Mouse (Mus musculus) thymus, adult 2 months (tissue): ENCODE data around the gene Gm26657. TPM values are rescaled to one million over a fixed set of nuclear protein-coding genes. Genes with fewer than 3 reads are reported as not detected.

Experiments used
- DNase-seq: peaks from one replicate; pipeline ENCODE4 v3.0.0; 2021
- H3K27ac ChIP-seq: fragments of 200-500 bp; 2 replicates; pipeline ENCODE4 v1.5.1; 2012; ENCODE audit warnings: low read length, control low read depth; ENCODE audit not compliant: control insufficient read depth, insufficient read depth
- H3K27me3 ChIP-seq: fragments of 200-500 bp; 2 replicates; pipeline ENCODE4 v1.6.1; 2012; ENCODE audit warnings: mild to moderate bottlenecking, low read length, moderate library complexity, mixed read lengths; ENCODE audit not compliant: control insufficient read depth, insufficient read depth
- H3K36me3 ChIP-seq: fragments of 200-500 bp; 2 replicates; pipeline ENCODE4 v1.6.1; 2012; ENCODE audit warnings: mild to moderate bottlenecking, low read length, moderate library complexity; ENCODE audit not compliant: control insufficient read depth, insufficient read depth
- H3K4me1 ChIP-seq: fragments of 200-500 bp; replicated peaks from 2 replicates; pipeline ENCODE4 v1.6.1; 2012; ENCODE audit warnings: low read length; ENCODE audit not compliant: control insufficient read depth, insufficient read depth
- H3K4me3 ChIP-seq: fragments of 200-500 bp; 2 replicates; pipeline ENCODE4 v1.5.1; 2012; ENCODE audit warnings: mild to moderate bottlenecking, low read length, control low read depth, moderate library complexity; ENCODE audit not compliant: control insufficient read depth, insufficient read depth
- CTCF ChIP-seq: fragments of 200-500 bp; IDR thresholded peaks from 2 replicates; pipeline ENCODE4 v1.5.1; 2012; ENCODE audit warnings: mild to moderate bottlenecking, control low read depth, low read length, moderate library complexity, borderline replicate concordance; ENCODE audit not compliant: control insufficient read depth, poor library complexity, insufficient read depth; ENCODE audit errors: extremely low read depth
- POLR2A ChIP-seq: fragments of 200-500 bp; IDR thresholded peaks from 2 replicates; pipeline ENCODE4 v1.6.1; 2012; ENCODE audit warnings: mild to moderate bottlenecking, low read length, control low read depth, moderate library complexity; ENCODE audit not compliant: control insufficient read depth, poor library complexity, insufficient read depth; ENCODE audit errors: extremely low read depth
- WGBS: fragments of 180-500 bp; shearing (Covaris S2); methylation state at CpG from one replicate; pipeline ENCODE4 v1.1.7; 2018; 5-methylcytosine and 5-hydroxymethylcytosine counted together
- polyA plus RNA-seq: library from polyadenylated mRNA; depleted of rRNA; stranded (reverse); fragments of >200 nt; gene quantifications from 2 replicates; pipeline ENCODE4 v1.2.3, GENCODE M21; 2012

The Gm26657 gene
- polyA plus RNA-seq, 1 experiment: not detected

GRCm38 (mm10) chr4:56718573-56719442 is 21.1 kb upstream of the Gm26657 start:
- Histone ChIP-seq H3K36me3 (no peaks in the 10 kb centered on the region), H3K27ac (no peak overlapping the region), H3K4me1 (no peaks in the 10 kb centered on the region), H3K27me3 (no peaks in the 10 kb centered on the region), H3K4me3 (no peak overlapping the region)
- no peak for DNase-seq
- TF ChIP-seq CTCF: no peak
- TF ChIP-seq POLR2A: no peak
- 84% methylated on average over 12 of the region's 12 CpGs for WGBS

GRCm38 (mm10) chr4:56719456-56719855 is 20.4 kb upstream of the Gm26657 start:
- Histone ChIP-seq H3K4me3 (no peak overlapping the region), H3K27ac (no peak overlapping the region), H3K27me3 (no peaks in the 10 kb centered on the region), H3K36me3 (no peaks in the 10 kb centered on the region), H3K4me1 (no peaks in the 10 kb centered on the region)
- WGBS: 77% methylated on average over 9 of the region's 9 CpGs
- TF ChIP-seq CTCF (no peak), POLR2A (no peak)
- DNase-seq: no peak

- Histone ChIP-seq H3K36me3 (no peaks in the 10 kb centered on the region), H3K4me3 (no peak overlapping the region), H3K27me3 (no peaks in the 10 kb centered on the region), H3K4me1 (no peaks in the 10 kb centered on the region), H3K27ac (no peak overlapping the region)
- TF ChIP-seq POLR2A (no peak), CTCF (no peak)
- whole genome bisulfite sequencing: 80% methylated on average over 9 of the region's 9 CpGs
- no peak for DNase-seq
Measured at GRCm38 (mm10) chr4:56720403-56720802, 19.5 kb upstream of the Gm26657 start.

GRCm38 (mm10) chr4:56721469-56721868 is 18.4 kb upstream of the Gm26657 start:
- Histone ChIP-seq H3K4me3 (no peak overlapping the region), H3K27me3 (no peaks in the 10 kb centered on the region), H3K4me1 (no peaks in the 10 kb centered on the region), H3K36me3 (no peaks in the 10 kb centered on the region), H3K27ac (no peak overlapping the region)
- TF ChIP-seq CTCF (no peak), POLR2A (no peak)
- DNase-seq: peak; percentile 10
- 30% methylated on average over 3 of the region's 3 CpGs for WGBS

- DNase-seq: no peak
Measured at GRCm38 (mm10) chr4:56722346-56722745, 17.5 kb upstream of the Gm26657 start.

GRCm38 (mm10) chr4:56723237-56723636 is 16.6 kb upstream of the Gm26657 start:
- no peaks in the 10 kb centered on the region for H3K4me1 ChIP-seq
- TF ChIP-seq CTCF: no peak
- TF ChIP-seq POLR2A: no peak
- no peak overlapping the region for H3K27ac ChIP-seq
- no peaks in the 10 kb centered on the region for H3K27me3 ChIP-seq
- no peak for DNase-seq
- no peak overlapping the region for H3K4me3 ChIP-seq
- H3K36me3 ChIP-seq: no peaks in the 10 kb centered on the region
- WGBS: 96% methylated on average over 6 of the region's 6 CpGs

More at GRCm38 (mm10) chr4:56722346-56722745, 17.5 kb upstream of the Gm26657 start:
- Histone ChIP-seq H3K4me1 (no peaks in the 10 kb centered on the region), H3K36me3 (no peaks in the 10 kb centered on the region), H3K4me3 (no peak overlapping the region), H3K27ac (no peak overlapping the region), H3K27me3 (no peaks in the 10 kb centered on the region)
- TF ChIP-seq CTCF: no peak
- no peak for TF ChIP-seq POLR2A
- WGBS: 83% methylated on average over 6 of the region's 6 CpGs
